Mouse (Mus musculus) bone marrow, adult 2 months (tissue): Measurements from ENCODE around the gene Plekha3.

Experiments used
- CTCF ChIP-seq: fragments of 200-500 bp; IDR thresholded peaks from 2 replicates; pipeline ENCODE4 v1.5.1; 2011; ENCODE audit warnings: low read length, control low read depth; ENCODE audit not compliant: control insufficient read depth, insufficient read depth
- POLR2A ChIP-seq: fragments of 200-500 bp; IDR thresholded peaks from 2 replicates; pipeline ENCODE4 v1.6.1; 2011; ENCODE audit warnings: low read depth, mild to moderate bottlenecking, control low read depth, low read length, borderline replicate concordance; ENCODE audit not compliant: control insufficient read depth

GRCm38 (mm10) chr2:76705655-76706054 lies 30.6 kb downstream of the Plekha3 start:
- TF ChIP-seq POLR2A (no peak), CTCF (no peak)
